Mouse (Mus musculus) adrenal gland, postnatal 10 days (tissue): ENCODE results near the gene Fstl1. TPM values are rescaled to one million over a fixed set of nuclear protein-coding genes. Genes with fewer than 3 reads are reported as not detected.

Experiments used
- DNase-seq: peaks from one replicate; pipeline ENCODE4 v3.0.0; 2021; ENCODE audit warnings: mixed read lengths
- long read RNA-seq, 2 experiments: library from polyadenylated mRNA; stranded (forward); transcript quantifications; one replicate each; pipeline ENCODE4 v2.0.0; 2021
- total RNA-seq, 2 experiments: library from RNA; stranded (reverse); gene quantifications; 2 replicates each; pipeline ENCODE4 v1.2.3; 2021

The Fstl1 gene
- 100 to 1,000 TPM; 215 to 264 TPM for total RNA-seq
- long read RNA-seq, experiment 1, transcript Fstl1-201 (11 exons, 3,789 nt), result major isoform, 289 of 394 reads
- long read RNA-seq, experiment 1, partial matches to known transcripts, result 103 of 394 reads
- long read RNA-seq, experiment 1, other reads (novel, unspliced or antisense), result 2 of 394 reads
- long read RNA-seq, experiment 2, transcript Fstl1-201 (11 exons, 3,789 nt), result major isoform, 188 of 231 reads
- long read RNA-seq, experiment 2, partial matches to known transcripts, result 8 of 231 reads
- long read RNA-seq, experiment 2, other reads (novel, unspliced or antisense), result 35 of 231 reads

- peak; percentile 67 for DNase-seq
Observed at GRCm38 (mm10) chr16:37776860-37777651, at the start of gene Fstl1. Fstl1 (plus strand) TSS chr16:37776873.

GRCm38 (mm10) chr16:37728674-37729073 lies 48.0 kb upstream of the Fstl1 start:
- peak; percentile 67 for DNase-seq

DNA sequence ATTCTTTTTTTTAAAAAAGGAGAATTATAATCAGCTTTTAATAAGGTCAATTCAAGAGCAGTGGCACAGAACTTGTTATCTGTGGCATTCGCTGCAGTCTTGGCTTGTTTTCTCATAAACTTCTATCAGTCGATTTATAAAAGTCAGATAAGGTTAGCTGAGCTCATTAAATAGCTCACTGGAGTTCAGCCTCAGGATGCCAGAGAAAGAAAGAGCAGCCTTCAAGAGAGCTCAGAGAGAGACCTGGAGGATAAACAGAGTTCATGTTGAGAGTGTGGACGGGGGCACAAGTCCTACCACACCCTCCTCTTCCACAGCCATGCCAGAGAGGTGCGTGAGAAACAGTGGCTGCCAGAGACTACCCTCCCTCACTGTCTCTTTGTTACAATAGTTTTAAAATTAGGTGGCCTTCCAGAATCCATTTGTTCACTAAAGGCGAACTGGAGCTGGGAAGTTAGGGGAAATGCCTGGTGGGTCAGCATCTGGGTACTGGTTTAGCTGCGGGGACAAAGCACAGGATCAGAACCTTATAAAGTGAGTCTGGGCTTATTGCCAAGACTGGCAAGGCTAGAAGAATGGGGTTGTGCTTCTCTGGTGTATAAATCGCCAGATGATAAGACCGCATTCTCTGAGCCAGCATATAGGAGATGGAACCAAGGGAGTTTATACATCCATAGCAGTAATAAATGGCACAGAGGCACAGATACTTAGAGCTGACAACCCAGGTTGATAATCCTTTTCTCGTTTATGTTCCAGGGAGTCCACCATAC lies 47.1 kb upstream of the Fstl1 start:
- DNase-seq, result peak; percentile 30

- DNase-seq, result no peak
Observed at GRCm38 (mm10) chr16:37730293-37730835, 46.3 kb upstream of the Fstl1 start.

GRCm38 (mm10) chr16:37731431-37731830 lies 45.2 kb upstream of the Fstl1 start:
- DNase-seq, result no peak

DNA sequence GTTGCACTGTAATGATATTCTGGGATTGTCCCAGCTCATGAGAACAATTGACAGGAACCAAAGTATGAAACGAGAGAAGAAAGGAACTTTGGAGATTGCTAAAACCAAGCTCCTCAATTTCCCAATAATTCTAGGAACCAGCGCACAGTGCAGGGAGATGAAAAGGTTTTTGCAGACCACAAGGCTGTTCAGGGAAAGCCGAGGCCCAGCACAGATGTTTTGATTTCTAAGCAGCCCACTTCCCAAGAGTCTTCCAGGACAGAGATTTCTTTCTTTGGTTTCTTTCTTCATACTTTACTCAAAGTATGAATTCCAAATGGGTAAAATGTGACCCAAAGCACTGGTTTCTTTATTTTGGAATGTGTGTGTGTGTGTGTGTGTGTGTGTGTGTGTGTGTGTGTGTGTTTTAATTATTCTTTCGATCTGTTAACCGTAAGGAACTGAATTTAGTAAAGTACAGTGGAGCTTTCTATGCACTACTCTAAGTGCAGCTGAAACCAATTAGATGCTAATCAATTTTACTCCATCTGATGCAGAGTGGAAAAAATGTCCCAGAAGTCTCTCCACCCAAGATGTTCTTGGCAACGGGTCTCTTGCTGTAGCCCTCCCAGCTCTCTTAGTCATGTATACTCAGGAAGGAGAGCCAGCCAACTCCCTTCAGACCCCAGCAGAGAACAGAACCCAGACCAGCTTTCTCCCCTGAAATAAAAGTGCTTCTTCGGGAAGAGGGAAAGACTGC lies 44.5 kb upstream of the Fstl1 start:
- DNase-seq, result no peak

DNA sequence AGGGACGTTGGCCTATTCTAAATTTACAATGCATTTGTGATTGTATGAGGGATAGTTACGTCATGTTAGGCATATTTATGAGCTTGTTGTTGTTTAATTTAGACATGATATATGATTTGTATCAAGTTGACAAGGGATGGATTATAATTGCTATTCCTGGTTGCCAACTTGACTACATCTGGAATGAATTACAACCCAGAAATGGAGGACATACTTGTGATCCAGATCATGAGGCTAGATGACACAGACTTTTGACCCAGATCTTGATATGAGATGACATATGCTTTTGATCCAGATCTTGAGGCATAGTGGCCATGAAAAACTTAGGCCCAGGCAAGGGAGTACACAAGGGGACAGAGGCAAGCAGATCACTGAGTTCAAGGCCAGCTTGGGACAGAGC lies 36.6 kb upstream of the Fstl1 start:
- DNase-seq, result no peak

DNA sequence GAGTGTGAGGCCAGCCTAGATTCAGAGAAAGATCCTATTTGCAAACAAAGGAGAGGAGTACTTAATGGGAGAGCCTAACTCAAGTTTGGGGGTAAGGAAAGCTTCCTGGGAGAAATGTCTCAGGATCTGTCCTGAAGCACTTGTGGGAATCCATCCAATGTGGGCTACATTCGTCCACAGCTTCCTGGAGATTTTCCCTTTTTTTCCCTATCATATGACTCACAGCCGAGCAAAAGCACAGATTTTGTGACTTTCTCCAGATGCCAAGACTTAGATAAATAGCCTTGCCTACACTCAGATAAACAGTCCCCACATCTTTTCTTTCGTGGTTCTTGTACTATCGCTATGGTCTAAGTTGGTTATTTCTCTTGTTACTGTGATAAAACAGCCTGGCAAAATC lies 34.4 kb upstream of the Fstl1 start:
- no peak for DNase-seq

DNA sequence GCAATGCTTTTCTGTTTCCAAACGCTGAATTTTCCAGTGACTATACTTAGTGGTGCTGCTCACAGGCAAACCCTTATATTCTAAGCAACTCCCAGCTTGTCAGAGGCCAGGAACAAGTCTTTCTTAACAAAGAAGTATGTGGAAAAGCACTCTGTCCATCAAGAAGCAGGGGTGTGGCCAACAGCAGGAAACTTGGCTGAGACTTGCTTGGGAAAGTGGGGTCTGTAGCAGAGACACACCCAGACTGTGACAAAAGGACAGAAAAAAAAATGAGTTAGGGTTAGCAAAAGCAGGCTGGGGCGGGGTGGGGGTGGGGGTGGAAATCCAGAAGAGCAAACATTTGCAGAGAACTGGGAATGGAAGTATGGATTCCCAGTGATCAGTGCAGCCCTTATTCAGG lies 23.8 kb upstream of the Fstl1 start:
- DNase-seq, result no peak

DNA sequence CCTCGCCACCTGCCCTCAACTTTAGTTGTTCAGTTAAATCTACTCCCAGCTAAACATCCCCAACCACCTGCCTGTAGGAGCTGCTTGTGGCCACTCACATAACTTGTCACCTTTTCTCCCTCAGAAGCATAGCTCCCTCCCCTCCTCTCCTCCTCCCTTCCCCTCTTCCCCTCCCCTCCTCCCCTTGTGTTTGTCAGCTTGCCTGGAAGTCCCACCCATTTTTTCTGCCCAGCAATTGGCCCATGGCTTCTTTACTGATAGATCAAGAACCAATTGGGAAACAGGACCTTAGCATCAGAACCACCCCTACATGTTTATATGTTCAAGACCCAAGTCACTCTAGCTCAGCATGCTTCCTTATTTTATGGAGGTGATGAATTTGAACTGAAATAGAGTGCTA lies 22.9 kb upstream of the Fstl1 start:
- DNase-seq, result no peak

- DNase-seq, result peak; percentile 16
Observed at GRCm38 (mm10) chr16:37754483-37754882, 22.2 kb upstream of the Fstl1 start.

DNA sequence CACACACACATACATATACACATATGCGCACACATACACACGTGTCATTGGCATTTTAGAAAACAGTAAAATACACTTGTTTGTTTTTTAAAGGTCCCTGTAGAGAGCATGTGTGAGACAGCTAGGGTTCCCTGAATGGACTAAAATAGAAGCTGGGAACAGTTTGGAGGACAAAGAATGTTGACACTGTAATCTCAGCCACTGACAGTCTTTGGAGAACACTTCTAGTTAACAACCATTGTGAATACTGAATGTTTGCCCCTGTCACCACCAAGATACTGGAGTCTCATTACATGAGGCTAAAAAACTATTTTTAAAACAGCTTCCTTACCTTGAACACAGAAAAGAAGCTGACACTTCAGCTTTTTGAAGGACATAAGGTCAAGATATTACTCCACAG lies 19.4 kb upstream of the Fstl1 start:
- DNase-seq, result no peak

DNA sequence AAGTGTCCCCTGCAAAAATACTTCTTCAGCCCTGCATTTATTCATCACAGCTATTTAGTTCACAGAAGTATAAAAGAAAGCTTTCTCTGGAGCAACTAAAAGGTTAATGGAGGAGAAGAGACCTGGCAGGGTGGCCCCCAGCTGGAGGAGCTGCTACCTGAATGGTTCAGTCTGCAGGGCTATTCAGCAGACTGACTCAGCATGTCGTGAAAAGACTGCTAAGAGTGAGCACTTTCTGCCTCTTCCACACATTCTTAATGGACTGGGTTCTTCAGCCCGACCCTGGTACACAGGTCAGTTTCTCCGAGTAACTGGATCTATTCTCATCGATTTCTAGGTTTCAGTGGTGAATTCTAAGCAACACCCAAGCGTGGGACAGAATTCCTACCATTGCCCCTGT lies 12.9 kb upstream of the Fstl1 start:
- DNase-seq, result no peak

- DNase-seq, result no peak
Observed at GRCm38 (mm10) chr16:37776166-37776859, 360 bp upstream of the Fstl1 start.

- no peak for DNase-seq
Observed at GRCm38 (mm10) chr16:37777796-37778475, 1.3 kb downstream of the Fstl1 start.

DNA sequence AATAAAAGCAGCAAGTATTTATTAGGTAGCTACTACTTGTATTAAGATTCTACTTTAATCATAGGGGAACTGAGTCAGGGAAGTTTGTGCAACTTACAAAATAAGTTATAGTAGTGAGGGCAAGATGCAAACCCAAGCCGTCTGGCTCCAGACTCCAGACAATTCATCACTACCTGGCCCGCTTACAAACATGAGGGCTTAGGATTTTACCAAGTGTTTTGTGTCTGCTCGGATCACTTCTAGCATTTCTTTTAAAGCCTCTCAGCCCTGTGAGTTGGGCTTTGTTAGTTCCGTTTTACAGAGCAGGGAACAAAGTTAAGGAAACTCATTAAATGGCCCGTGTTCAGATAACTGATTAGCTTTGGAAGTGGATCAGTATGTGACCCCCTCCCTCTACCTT lies 1.9 kb downstream of the Fstl1 start:
- no peak for DNase-seq

GRCm38 (mm10) chr16:37779651-37780280 lies 3.1 kb downstream of the Fstl1 start:
- no peak for DNase-seq

DNA sequence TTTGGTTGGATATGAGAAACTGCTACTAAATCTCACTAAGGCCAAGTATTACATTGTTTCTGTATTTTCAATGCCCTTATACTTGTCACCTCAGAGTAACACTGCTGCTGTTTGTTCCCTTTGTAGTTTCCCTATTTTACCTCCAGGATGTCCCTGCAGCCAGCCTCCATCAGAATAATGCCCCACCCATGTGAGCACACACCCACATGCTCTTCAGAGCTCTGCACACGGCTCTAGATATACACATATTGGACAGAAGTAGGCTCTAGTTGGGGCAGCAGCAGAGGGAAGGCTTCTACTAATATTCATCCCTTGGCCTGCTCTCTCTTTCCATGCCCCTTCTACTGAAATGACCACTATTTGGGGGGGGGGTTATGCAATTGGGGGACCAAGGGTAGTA lies 3.7 kb downstream of the Fstl1 start:
- no peak for DNase-seq

GRCm38 (mm10) chr16:37780911-37781310 lies 4.2 kb downstream of the Fstl1 start:
- DNase-seq, result no peak

DNA sequence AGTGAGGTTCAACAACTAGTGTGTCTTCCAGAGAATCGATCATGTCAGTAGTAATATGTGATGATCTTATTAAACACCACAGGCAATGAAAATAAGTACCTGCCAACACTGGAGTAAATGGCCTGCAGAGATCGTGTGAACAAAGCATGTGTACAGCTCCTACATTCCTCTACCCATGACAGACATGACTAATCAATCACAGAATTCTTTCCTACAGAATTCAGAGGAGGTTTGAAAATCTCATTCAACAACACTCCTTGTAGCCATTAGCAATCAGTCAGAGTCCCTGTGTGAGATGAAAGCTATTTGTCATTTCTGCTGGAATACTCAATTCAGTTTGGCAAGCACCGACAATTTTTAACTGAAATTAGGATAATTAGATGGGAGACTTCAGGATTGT lies 7.9 kb downstream of the Fstl1 start:
- no peak for DNase-seq
